Mouse (Mus musculus) thymus, postnatal 14 days (tissue): ENCODE results near the gene Synpo2.

Source experiments
- DNase-seq: peaks from one replicate; pipeline ENCODE4 v3.0.0; 2021

Gene Synpo2

GRCm38 (mm10) chr3:123235921-123236320 lies at the start of gene Synpo2:
Gene Synpo2, minus strand, starts transcription at chr3:123236149.
- DNase-seq = peak; percentile 24

GRCm38 (mm10) chr3:123285649-123286048 lies 49.7 kb upstream of the Synpo2 start:
- DNase-seq = no peak

- no peak for DNase-seq
Measured at GRCm38 (mm10) chr3:123284284-123284683, 48.3 kb upstream of the Synpo2 start.

- no peak for DNase-seq
Measured at GRCm38 (mm10) chr3:123282866-123283615, 47.1 kb upstream of the Synpo2 start.

- DNase-seq = peak; percentile 57
Measured at GRCm38 (mm10) chr3:123267741-123268201, 31.8 kb upstream of the Synpo2 start.

GRCm38 (mm10) chr3:123266753-123267651 lies 31.1 kb upstream of the Synpo2 start, which contains the start of gene Sec24d:
Gene Sec24d, plus strand, starts transcription at chr3:123267455.
- DNase-seq = peak; percentile 93

GRCm38 (mm10) chr3:123264706-123265105 lies 28.8 kb upstream of the Synpo2 start:
- no peak for DNase-seq

GRCm38 (mm10) chr3:123258709-123259108 lies 22.8 kb upstream of the Synpo2 start:
- no peak for DNase-seq

- DNase-seq = no peak
Measured at GRCm38 (mm10) chr3:123256181-123257101, 20.5 kb upstream of the Synpo2 start.

GRCm38 (mm10) chr3:123245646-123246045 lies 9.7 kb upstream of the Synpo2 start:
- no peak for DNase-seq

- DNase-seq = no peak
Measured at GRCm38 (mm10) chr3:123244376-123244775, 8.4 kb upstream of the Synpo2 start.

GRCm38 (mm10) chr3:123237446-123237845 lies 1.5 kb upstream of the Synpo2 start:
- DNase-seq = no peak

GRCm38 (mm10) chr3:123237039-123237438 lies 1.1 kb upstream of the Synpo2 start:
- DNase-seq = no peak

- no peak for DNase-seq
Measured at GRCm38 (mm10) chr3:123235495-123235894, 454 bp downstream of the Synpo2 start.

GRCm38 (mm10) chr3:123234191-123234836 lies 1.6 kb downstream of the Synpo2 start:
- peak; percentile 20 for DNase-seq

GRCm38 (mm10) chr3:123231639-123232038 lies 4.3 kb downstream of the Synpo2 start:
- DNase-seq = no peak

GRCm38 (mm10) chr3:123227276-123227675 lies 8.7 kb downstream of the Synpo2 start:
- DNase-seq = no peak

GRCm38 (mm10) chr3:123218646-123219045 lies 17.3 kb downstream of the Synpo2 start:
- DNase-seq = no peak

GRCm38 (mm10) chr3:123208891-123209290 lies 27.1 kb downstream of the Synpo2 start:
- DNase-seq = no peak

- DNase-seq = no peak
Measured at GRCm38 (mm10) chr3:123207386-123207785, 28.6 kb downstream of the Synpo2 start.

GRCm38 (mm10) chr3:123205485-123205884 lies 30.5 kb downstream of the Synpo2 start:
- no peak for DNase-seq

- DNase-seq = no peak
Measured at GRCm38 (mm10) chr3:123205065-123205464, 30.9 kb downstream of the Synpo2 start.
